Mouse (Mus musculus) ES-Bruce4 (cell line): ENCODE data around the gene Best1.

ENCODE experiments used
- CTCF ChIP-seq: IDR thresholded peaks from one replicate; pipeline ENCODE4 v1.8.1; 2011; ENCODE audit warnings: low read depth, low read length
- POLR2A ChIP-seq: IDR thresholded peaks from one replicate; pipeline ENCODE4 v1.8.1; 2011; ENCODE audit warnings: low read length; ENCODE audit not compliant: insufficient read depth

GRCm38 (mm10) chr19:10015442-10015841 lies 14.0 kb upstream of the Best1 start:
- TF ChIP-seq POLR2A (no peak), CTCF (no peak)
